Mouse (Mus musculus) limb, embryonic 12.5 days (tissue): ENCODE data around the gene Arhgap23. TPM values are rescaled to one million over a fixed set of nuclear protein-coding genes. Genes with fewer than 3 reads are reported as not detected.

ENCODE experiments used
- ATAC-seq: fragments of 200-750 bp; cut with Nextera tagmentation; 2 replicates; pipeline ENCODE4 v1.8.0; 2017; ENCODE audit warnings: low read depth, moderate TSS enrichment; ENCODE audit not compliant: insufficient number of reproducible peaks, insufficient read depth, low FRiP score, low TSS enrichment
- H3K27ac ChIP-seq: fragments of 300-500 bp; sonication (generic); 2 replicates; pipeline ENCODE4 v1.5.1; 2016; ENCODE audit warnings: mild to moderate bottlenecking, moderate library complexity
- H3K27me3 ChIP-seq: fragments of 300-500 bp; sonication (generic); 2 replicates; pipeline ENCODE4 v1.6.1; 2016; ENCODE audit warnings: mild to moderate bottlenecking, moderate library complexity
- H3K36me3 ChIP-seq: fragments of 300-500 bp; sonication (generic); 2 replicates; pipeline ENCODE4 v1.6.1; 2016; ENCODE audit warnings: mild to moderate bottlenecking, moderate library complexity
- H3K4me1 ChIP-seq: fragments of 300-500 bp; sonication (generic); replicated peaks from 2 replicates; pipeline ENCODE4 v1.6.1; 2016
- H3K4me2 ChIP-seq: fragments of 300-500 bp; sonication (generic); 2 replicates; pipeline ENCODE4 v1.6.1; 2016; ENCODE audit warnings: mild to moderate bottlenecking, moderate library complexity
- H3K4me3 ChIP-seq: fragments of 300-500 bp; sonication (generic); replicated peaks from 2 replicates; pipeline ENCODE4 v1.5.1; 2016; ENCODE audit warnings: mild to moderate bottlenecking
- H3K9ac ChIP-seq: fragments of 300-500 bp; sonication (generic); replicated peaks from 2 replicates; pipeline ENCODE4 v1.6.1; 2016; ENCODE audit warnings: mild to moderate bottlenecking, moderate library complexity
- H3K9me3 ChIP-seq: fragments of 300-500 bp; sonication (generic); 2 replicates; pipeline ENCODE4 v1.6.1; 2016; ENCODE audit warnings: mild to moderate bottlenecking, moderate library complexity
- WGBS: fragments of 180-500 bp; shearing (Covaris S2); methylation state at CpG from one replicate; pipeline ENCODE4 v1.1.7; 2016; 5-methylcytosine and 5-hydroxymethylcytosine counted together
- polyA plus RNA-seq: library from polyadenylated mRNA; unstranded; fragments of >200 nt; fragmentation: Nextera tagmentation; extraction: Ambion mirVana; gene quantifications from 2 replicates; pipeline ENCODE4 v1.2.1, GENCODE M21; 2016

Gene Arhgap23
- polyA plus RNA-seq, 1 experiment from 2014 or later: 7.4 TPM

DNA sequence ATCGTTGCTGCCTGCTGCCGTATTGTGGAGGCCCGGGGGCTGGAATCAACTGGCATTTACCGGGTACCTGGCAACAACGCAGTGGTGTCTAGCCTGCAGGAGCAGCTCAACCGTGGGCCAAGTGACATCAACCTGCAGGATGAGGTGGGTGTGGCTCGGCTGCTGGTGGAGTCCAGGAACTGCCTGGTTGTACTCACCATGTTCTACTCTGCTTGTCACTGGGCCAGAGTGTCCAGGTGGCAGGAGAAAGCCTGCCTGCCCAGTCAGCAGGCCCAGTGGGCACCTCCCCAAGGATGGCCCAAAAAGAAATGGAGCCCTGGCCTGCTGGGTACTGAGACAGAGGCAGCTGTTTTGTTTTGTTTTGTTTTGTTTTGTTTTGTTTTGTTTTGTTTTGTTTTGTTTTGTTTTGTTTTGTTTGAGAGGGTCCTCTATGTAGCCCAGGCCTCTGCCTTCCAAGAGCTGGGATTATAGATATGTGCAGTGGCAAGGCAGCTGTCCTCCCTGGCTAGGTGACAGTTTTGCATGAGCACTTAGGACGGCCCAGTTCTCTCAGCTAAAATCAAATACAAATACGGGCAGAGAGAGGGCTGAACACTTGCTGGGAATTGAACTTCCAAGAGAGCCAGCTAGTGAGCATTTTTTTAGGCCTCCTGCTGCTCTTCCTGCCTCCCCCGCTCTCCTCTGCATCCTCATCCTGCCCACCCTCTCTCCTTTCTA, 51.3 kb downstream of the Arhgap23 start:
- Histone ChIP-seq H3K9me3 (no peaks in the 10 kb centered on the region), H3K4me1 (no peaks in the 10 kb centered on the region), H3K27ac (no peak overlapping the region), H3K4me2 (no peak overlapping the region), H3K4me3 (no peak overlapping the region), H3K27me3 (peaks cover 19% of the 10 kb centered on the region; the same call in 1 of the 2 replicates), H3K9ac (no peak overlapping the region), H3K36me3 (peaks cover 97% of the 10 kb centered on the region)
- WGBS: 84% methylated on average over 10 of the region's 10 CpGs
- no peak for ATAC-seq

DNA sequence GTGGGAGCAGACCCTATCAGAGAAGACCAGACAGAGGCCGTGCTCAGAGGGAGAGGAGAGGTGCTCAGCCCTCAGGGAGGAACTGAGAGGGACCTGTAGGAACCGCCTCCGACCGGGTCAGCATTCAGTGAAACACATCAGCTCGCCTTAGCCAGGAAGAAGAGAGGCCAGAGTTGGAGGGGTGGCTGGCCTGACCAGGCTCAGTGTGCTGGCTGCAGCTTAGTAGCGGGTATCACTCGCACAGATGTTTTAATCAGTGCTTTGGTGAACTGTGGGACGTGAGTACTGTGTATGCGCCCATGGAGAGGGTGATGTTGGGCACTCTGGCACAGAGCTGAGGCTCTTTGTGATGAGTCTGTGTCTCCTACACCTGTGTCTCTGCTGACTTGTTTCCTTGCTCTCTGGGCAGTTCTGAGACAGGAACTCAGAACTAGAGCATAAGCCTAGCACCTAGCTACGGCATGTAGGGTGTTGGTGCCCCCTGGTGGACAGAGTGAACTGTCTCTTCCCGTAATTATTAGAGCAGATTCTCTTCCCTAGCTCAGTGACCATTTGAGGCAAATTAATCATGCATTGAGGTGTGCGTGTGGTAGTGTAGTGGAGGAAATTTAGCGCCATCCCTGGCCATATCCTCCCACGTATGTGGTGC, 53.4 kb downstream of the Arhgap23 start:
- Histone ChIP-seq H3K27me3 (peaks cover 1% of the 10 kb centered on the region; the same call in 1 of the 2 replicates), H3K9ac (no peak overlapping the region), H3K27ac (no peak overlapping the region), H3K36me3 (peaks cover 99% of the 10 kb centered on the region), H3K4me3 (no peak overlapping the region), H3K9me3 (no peaks in the 10 kb centered on the region), H3K4me1 (no peaks in the 10 kb centered on the region), H3K4me2 (no peak overlapping the region)
- 46% methylated on average over 14 of the region's 14 CpGs for whole genome bisulfite sequencing
- ATAC-seq: no peak

DNA sequence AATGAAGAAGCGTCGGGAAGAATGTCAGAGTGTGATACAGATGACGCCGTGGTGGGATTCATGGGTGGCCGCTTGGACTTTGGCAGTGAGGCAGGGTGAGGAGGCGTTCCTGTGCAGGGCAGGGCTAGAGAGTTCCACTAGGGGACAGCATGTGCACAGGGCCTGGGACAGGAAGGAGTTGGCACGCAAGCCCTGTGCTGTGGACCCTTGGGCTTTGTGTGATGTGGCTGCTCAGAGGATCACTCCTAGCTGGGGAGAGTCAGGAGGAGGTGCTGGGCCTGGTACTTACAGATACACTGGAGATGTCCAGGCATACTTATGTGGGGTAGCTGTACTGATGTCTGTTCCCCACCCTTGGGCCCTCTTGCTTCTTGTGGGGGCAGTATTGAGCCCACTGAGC, 54.5 kb downstream of the Arhgap23 start:
- WGBS: 93% methylated on average over 7 of the region's 7 CpGs
- no peak for ATAC-seq
- Histone ChIP-seq H3K27me3 (no peaks in the 10 kb centered on the region), H3K9me3 (no peaks in the 10 kb centered on the region), H3K27ac (no peak overlapping the region), H3K4me1 (no peaks in the 10 kb centered on the region), H3K4me2 (no peak overlapping the region), H3K4me3 (no peak overlapping the region), H3K36me3 (peaks cover 99% of the 10 kb centered on the region), H3K9ac (no peak overlapping the region)

DNA sequence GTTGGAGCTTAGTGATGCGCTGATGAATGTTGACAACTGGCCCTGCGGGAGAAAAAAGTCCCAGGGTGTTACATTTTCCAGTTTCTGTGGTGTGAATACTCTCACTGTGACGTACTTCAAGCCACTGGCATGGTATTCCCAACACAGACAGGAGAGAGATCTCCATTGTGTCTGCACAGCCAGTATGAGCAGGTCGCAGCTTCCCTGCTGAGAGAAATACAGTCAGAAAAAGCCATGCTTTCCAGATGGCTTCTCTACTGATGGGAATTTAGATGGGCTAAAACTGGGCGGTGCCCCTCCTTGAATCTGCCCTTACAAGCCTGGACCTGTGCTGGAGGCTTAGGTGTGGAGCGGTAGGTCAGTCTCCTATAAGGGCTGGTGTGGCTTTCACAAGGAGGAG, 55.9 kb downstream of the Arhgap23 start:
- H3K4me3 ChIP-seq: no peak overlapping the region
- H3K9ac ChIP-seq: no peak overlapping the region
- no peak overlapping the region for H3K27ac ChIP-seq
- no peaks in the 10 kb centered on the region for H3K27me3 ChIP-seq
- no peak overlapping the region for H3K4me2 ChIP-seq
- H3K4me1 ChIP-seq: no peaks in the 10 kb centered on the region
- no peaks in the 10 kb centered on the region for H3K9me3 ChIP-seq
- no peak for ATAC-seq
- H3K36me3 ChIP-seq: peaks cover 99% of the 10 kb centered on the region
- WGBS: 84% methylated on average over 6 of the region's 6 CpGs

DNA sequence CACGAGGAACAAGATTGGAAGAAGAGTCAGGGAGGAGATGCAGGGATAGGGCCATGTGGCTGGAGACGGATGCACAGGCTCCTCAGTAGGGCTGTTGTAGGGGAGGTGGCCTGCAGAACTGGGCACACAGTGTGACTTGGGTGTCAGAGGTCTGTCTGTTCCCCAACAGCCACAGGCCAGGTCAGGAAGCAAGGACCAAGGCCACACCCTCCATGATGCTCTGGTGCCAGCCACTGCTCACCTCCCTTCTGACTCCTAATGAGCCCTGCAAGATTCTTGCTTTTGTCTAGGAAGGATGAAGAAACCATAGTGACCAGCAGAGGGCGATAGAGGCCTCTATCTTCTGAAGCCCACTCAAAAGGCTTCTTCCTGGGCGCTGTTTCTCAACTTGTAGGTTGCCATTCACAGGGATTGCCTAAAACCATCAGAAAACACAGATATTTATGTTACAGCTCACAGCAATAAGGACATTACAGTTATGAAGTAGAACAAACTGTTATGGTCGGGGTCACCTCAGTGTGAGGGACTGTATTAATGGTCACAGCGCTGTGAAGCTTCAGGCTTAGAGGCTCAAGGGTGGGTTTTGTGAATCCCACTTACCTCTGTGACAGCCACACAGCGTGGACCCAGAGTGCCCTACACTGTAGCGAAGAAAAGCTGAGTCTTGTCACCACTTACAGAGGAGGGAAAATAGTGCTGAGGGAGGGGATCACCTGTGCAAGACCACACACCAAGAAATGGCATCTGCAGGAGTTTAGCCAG, 61.2 kb downstream of the Arhgap23 start:
- no peak overlapping the region for H3K9ac ChIP-seq
- H3K4me2 ChIP-seq: no peak overlapping the region
- 62% methylated on average over 8 of the region's 8 CpGs for WGBS
- no peaks in the 10 kb centered on the region for H3K9me3 ChIP-seq
- no peak overlapping the region for H3K27ac ChIP-seq
- H3K4me3 ChIP-seq: no peak overlapping the region
- ATAC-seq: no peak; the same call in 1 of the 2 replicates
- 0 out of 2 replicates have a peak, but pooled peaks cover under 1% of the 10 kb centered on the region for H3K4me1 ChIP-seq
- H3K27me3 ChIP-seq: no peaks in the 10 kb centered on the region
- peaks cover 95% of the 10 kb centered on the region for H3K36me3 ChIP-seq

DNA sequence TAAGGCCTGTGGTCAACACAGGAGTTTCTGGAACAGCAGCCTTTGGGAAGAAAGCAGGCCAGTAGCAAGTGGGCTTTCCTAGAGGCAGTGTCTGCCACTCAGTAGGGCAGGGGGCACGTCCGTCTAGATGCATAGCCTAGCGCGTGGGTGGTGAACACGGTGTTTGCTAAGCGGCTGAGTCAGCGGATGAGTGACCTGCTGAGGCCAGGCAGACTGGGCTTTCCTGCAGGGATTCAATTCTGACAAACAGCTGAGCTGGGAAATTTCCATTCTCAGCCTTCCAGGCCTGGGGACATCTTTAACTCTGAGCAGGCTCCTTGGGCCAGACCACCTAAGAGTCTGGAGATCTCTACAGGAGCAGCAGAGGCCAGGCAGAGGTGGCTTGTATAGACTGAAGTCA, 62.1 kb downstream of the Arhgap23 start:
- Histone ChIP-seq H3K4me1 (0 out of 2 replicates have a peak, but pooled peaks cover 9% of the 10 kb centered on the region), H3K36me3 (peaks cover 95% of the 10 kb centered on the region), H3K27ac (no peak overlapping the region), H3K4me3 (no peak overlapping the region), H3K9ac (no peak overlapping the region; the same call in 1 of the 2 replicates), H3K27me3 (no peaks in the 10 kb centered on the region), H3K4me2 (no peak overlapping the region), H3K9me3 (no peaks in the 10 kb centered on the region)
- 93% methylated on average over 7 of the region's 7 CpGs for WGBS
- ATAC-seq: no peak

DNA sequence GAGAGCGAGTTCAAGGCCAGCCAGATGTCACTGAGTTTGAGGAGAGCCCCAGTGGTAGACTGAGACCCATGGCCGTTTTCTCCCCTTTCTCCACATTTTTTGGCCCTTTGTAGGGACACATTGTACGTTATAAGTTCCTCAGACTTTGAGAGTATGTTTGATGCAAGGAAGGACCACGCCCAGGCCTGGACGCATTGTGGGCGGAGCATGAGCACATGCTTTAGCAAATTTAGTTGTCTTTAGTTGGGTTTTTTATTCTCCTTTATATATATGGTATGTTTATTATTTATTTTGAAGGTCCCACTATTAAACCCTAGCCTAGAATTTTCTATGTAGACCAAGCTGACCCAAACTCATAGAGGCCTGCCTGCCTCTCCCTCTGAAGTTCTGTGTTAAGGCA, 63.0 kb downstream of the Arhgap23 start:
- ATAC-seq: no peak
- Histone ChIP-seq H3K4me3 (no peak overlapping the region), H3K4me1 (0 out of 2 replicates have a peak, but pooled peaks cover 10% of the 10 kb centered on the region), H3K9me3 (no peaks in the 10 kb centered on the region), H3K27me3 (no peaks in the 10 kb centered on the region), H3K27ac (no peak overlapping the region), H3K4me2 (no peak overlapping the region), H3K9ac (no peak overlapping the region), H3K36me3 (peaks cover 95% of the 10 kb centered on the region)
- WGBS: 90% methylated on average over 6 of the region's 6 CpGs

DNA sequence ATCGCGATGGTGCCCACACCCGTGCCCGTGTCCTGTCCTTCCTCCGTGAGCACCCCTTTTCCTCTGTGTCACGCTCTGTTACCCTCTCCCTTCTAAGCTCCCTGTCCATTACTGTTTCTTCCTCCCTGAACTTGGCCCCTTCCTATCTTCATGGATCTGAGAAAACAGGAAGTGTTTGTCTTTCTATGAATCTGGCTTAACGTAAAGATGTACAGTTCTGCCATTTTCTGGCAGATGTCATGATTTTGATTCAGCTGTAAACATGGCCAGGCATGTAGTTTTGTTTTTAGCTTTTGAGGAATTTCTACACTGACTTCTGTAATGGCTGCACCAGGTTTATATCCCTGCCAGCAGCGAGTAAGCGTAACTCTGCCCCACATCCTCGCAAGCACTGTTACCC, 63.8 kb downstream of the Arhgap23 start:
- Histone ChIP-seq H3K36me3 (peaks cover 93% of the 10 kb centered on the region), H3K4me3 (no peak overlapping the region), H3K9me3 (no peaks in the 10 kb centered on the region), H3K9ac (no peak overlapping the region), H3K27me3 (no peaks in the 10 kb centered on the region), H3K4me2 (no peak overlapping the region), H3K27ac (no peak overlapping the region), H3K4me1 (0 out of 2 replicates have a peak, but pooled peaks cover 10% of the 10 kb centered on the region)
- WGBS: 90% methylated on average over 10 of the region's 10 CpGs
- no peak for ATAC-seq

DNA sequence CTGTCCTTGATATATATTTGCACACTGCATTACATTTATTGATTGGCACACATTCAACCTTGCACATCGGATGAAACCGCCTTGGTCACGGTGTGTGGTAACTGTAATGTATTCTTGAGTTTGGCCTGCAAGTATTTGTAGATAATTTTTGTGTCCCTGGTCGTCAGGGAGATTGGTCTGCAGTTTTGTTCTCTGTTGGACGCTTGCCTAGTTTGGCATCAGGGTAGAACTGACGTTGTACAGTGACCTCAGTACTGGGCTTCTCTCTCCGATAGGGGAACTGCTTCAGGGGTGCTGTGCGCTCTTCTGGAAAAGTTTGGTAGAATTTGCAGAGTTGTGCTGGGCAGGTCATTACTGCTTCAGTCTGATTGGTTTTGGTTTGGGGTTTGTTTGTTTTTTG, 64.5 kb downstream of the Arhgap23 start:
- Histone ChIP-seq H3K36me3 (peaks cover 93% of the 10 kb centered on the region), H3K9ac (no peak overlapping the region), H3K27ac (no peak overlapping the region), H3K9me3 (no peaks in the 10 kb centered on the region), H3K27me3 (no peaks in the 10 kb centered on the region), H3K4me2 (no peak overlapping the region), H3K4me1 (0 out of 2 replicates have a peak, but pooled peaks cover 10% of the 10 kb centered on the region), H3K4me3 (no peak overlapping the region)
- ATAC-seq: no peak
- 92% methylated on average over 8 of the region's 8 CpGs for WGBS

DNA sequence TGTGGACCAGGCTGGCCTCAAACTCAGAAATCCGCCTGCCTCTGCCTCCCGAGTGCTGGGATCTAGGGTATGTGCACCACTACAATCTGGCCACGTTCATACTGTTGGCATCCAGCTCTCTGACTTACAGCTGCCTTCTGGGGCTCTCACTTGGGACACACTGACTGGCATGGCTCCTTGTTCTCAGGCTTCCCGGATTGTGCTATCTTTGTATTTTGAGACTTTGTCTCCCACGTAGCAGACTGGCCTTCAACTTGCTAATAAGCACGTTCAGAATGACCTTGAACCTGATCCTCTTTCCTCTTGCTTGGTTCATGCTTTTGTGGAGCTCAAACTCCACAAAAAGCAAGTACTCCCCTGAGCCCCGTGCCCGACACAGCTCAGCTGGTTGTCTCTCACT, 70.3 kb downstream of the Arhgap23 start:
- H3K4me3 ChIP-seq: no peak overlapping the region
- H3K9ac ChIP-seq: no peak overlapping the region
- 0 out of 2 replicates have a peak overlapping the region, but pooled peaks have one; percentile 25 for H3K27ac ChIP-seq
- 87% methylated on average over 8 of the region's 8 CpGs for WGBS
- no peaks in the 10 kb centered on the region for H3K9me3 ChIP-seq
- no peak for ATAC-seq
- H3K4me2 ChIP-seq: no peak overlapping the region
- H3K4me1 ChIP-seq: 0 out of 2 replicates have a peak, but pooled peaks cover 12% of the 10 kb centered on the region
- peaks cover 72% of the 10 kb centered on the region for H3K36me3 ChIP-seq
- no peaks in the 10 kb centered on the region for H3K27me3 ChIP-seq

DNA sequence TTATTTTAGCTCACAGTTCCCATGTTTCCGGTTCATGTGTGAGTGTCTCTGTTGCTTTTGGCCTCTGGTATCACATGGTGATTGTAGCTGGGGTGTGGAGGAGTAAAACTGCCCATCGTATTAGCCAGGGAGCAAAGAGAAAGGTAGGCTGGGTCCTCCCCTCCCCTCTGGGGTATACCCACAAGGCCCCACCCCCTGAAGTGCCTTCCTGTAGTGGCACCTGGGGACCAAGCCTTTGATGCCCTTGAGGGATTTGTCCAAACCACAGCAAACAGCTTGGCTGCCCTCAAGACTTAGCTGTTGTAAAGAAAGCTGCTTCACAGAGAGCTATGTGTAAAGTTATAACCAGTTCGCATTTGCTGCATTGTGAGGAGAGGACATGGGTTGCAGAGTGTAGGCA, 72.3 kb downstream of the Arhgap23 start:
- no peak for ATAC-seq
- 81% methylated on average over 3 of the region's 3 CpGs for WGBS

More for the DNA sequence above, 72.3 kb downstream of the Arhgap23 start:
- Histone ChIP-seq H3K9ac (no peak overlapping the region), H3K36me3 (peaks cover 71% of the 10 kb centered on the region), H3K9me3 (no peaks in the 10 kb centered on the region), H3K4me2 (no peak overlapping the region), H3K27ac (no peak overlapping the region), H3K4me1 (0 out of 2 replicates have a peak, but pooled peaks cover 2% of the 10 kb centered on the region), H3K27me3 (no peaks in the 10 kb centered on the region), H3K4me3 (no peak overlapping the region)
